Mouse (Mus musculus): ENCODE data around the gene Gm20517.
"Not testable (repeated sequence)": the region's sequence is repeated elsewhere in the genome, so short reads cannot be mapped to it uniquely, and the experiment has no call there.

Gm20517 gene

DNA sequence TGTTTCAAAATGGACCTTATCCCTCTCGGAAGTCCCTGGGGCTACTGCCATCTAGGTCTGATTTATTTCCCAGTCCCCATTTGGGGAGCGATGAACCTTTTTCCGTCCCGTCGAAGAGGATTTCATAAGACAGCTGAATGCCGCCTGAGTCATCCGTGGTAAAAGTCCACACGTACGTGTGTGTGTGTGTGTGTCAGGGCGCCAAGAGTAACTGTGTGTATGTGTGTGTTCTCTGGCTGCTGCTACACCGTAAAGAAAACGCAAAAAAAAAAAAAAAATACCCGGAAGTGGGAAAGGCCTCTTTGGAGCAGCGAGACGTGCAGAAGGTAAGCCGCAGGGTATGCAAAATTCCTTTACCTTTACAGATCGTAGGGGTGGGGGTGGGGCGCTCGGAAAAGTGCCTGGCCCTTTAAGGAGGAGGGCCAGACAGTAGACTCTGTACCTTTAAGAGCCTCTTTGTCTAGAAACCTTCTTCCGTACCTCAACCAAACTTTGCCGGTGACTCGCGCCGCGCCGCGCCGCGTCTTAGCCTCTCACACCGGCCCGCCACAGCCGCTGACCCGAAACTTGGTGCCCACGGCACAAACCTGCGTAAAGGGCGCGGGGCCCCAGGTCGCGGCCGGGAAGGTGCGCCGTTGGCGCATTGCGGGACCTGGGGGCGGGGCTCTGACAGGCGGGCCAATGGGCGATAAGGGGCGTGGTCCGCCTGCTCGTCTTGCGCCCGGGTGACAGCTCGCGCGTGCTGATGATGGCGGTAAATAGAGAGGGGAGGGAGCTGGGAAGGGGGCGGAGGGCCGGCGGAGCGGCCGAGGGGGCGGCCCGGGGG is 17.7 kb downstream of the Gm20517 start:
- DNase-seq (ENCODE audit: low spot score in 2 of 2) = peak; percentile 91 to 93

DNA sequence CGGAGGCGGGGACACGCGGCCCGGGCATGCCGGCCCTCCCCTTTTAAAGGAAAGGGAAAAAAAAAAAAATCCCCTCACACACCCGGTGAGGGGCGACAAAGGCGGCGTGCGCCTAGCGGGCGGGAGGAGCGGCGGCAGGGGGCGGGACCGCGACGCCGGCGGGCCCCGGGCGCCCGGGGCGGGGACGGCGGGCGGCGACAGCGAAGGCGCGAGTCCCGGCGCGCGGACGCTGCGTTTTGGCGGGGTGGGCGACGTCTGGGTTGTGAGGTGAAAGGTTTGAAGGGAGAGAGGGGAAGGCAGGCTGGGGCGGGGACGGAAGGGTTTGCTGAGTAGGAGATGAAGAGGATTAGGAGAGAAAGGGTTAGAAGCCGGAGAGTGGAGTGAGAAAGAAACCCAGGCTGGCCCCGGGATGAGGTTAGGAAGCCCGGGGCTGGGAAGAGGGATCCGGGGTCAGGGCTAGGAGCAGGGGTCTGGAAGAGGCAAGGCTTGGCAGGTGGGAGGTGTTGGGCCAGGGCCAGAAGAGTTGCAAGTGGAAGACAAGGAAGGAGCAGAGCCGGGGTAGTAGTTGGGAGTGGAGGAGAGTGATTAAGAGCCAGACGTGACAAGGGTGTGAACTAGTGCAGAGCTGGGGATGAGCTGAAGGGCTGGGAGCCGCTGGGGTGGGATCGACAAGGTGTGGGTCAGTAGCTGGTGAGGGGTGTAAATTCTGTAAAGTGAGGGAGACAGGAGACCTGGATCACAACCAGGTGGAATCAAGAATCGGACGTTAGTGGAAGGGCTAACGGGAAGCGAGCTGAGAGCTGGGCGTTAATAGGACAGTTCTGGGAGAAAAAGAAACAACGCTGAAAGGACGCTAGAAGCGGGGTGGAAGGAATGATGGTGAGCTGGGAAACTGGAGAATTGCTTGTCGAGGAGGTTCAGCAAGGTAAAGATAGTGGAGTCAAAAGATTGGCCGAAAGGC is 18.6 kb downstream of the Gm20517 start:
- no peak for DNase-seq (ENCODE audit: low spot score in 2 of 2)

DNA sequence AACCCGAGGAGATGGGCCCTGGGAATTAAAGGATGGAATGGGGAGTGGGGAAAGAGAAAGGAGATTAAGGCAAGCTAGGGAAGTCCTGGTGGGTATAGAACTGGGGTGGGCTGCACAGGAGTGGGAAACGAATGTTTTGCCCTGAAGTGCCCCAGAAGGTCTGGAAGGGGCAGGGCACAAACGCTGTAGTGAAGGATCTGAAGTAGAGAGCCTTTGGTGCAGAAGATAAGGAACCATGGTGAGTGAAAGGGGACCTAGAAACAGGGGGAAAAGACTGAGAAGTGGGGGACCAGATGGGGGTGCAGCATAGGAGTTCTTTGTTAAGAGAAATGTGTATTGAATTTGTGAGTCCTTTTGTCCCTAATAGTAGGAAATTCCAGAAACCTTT is 19.3 kb downstream of the Gm20517 start, which contains the start of gene Usp49:
Usp49 (plus strand) TSS at position 13 of the 388 bp plus-strand sequence.
- DNase-seq (ENCODE audit: low spot score in 2 of 2) = no peak

DNA sequence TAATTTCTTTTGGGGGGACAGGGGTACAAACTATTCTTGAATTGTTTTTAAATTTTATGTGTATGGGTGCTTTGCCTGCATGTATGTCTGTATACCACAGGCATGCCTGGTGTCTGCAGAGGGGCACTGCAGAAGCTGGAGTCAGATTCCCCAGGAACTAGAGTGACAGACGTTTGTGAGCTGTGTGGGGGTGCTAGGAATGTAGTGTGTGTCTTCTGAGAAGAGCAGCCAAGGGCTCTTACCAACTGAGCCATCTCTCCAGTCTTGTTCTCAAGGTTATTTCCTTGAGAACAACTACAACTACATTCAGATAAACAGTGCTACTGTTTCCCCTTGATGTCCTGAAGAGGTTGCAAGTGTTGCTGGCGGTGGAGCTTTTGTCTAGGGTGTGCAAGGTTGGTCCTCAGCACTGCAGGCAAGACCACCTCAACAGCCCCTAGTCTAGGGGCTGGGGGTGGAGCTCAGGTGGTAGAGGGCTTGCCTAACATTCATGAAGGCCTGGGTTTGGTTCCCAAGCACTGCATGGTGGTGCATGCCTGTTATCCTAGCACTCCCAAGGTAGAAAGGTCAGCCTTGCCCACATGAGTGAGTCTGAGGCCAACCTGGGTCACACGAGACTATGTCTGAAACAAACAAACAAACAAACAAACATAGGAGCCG is 20.9 kb downstream of the Gm20517 start:
- DNase-seq (ENCODE audit: low spot score in 2 of 2) = no peak

DNA sequence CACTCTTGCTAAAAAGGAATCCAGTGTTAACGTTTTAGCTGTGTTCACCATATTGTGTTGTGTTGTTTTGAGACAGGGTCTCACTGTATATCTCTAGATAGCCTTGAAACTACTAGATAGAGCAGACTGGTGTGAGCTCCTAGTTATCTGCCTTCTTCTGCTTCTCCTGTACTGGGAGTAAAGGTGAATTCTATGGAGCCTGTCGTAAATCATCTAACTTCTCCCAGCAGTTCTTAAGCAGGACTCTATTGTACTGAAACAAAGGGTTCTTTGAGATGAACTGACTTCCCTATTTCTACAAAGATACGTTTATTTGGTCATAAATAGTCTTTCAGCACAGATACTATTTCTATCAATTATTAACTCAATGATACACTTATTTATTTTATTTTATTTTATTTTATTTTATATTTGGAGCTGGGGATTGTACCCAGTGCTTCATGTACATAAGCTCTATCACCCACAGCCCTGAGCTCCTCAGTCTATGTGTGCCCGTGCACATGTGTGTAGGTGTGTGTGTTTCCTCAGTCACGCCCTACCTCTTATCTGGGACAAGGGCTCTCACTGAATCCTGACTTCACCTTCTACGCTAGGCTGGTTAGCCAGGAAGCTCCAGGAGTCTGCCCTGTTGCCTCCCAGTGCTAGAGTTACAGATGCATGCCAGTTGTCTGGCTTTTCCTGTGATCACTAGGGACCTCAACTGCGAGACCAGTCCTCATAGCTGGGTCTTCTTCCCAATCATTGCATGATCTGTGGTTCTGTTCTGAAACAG is 22.8 kb downstream of the Gm20517 start:
- DNase-seq (ENCODE audit: low spot score in 2 of 2) = no peak

DNA sequence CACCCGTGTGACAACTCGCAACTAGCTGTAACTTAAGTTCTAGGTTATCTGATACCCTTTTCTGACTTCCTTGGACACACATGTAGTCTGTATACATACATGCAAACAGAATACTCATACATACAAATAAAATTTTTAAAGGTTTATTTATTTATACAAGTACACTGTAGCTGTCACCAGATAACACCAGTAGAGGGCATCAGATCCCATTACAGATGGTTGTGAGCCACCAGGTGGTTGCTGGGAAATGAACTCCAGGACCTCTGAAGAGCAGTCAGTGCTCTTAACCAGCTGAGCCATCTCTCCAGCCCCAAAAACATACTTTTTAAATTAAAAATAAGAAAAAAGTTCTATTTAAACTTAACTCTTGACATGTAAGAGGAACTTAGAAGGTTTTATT is 31.6 kb downstream of the Gm20517 start:
- DNase-seq (ENCODE audit: low spot score in 2 of 2) = no peak

DNA sequence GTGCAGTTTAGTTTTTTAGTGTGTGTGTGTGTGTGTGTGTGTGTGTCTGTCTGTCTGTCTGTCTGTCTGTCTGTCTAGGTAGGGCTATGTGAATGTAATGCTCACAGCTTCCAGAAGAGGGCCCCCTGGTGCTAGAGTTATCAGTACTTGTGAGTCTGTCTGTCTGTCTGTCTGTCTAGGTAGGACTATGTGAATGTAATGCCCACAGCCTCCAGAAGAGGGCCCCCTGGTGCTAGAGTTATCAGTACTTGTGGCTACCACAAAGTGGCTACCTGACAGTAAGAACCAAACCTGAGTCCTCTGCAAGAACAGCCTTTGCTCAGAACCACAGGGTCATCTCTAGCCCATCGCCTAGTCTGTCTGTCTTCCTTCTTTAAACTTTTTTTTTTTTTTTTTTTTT is 35.3 kb downstream of the Gm20517 start:
- peak; percentile 32 to 40 for DNase-seq (ENCODE audit: low spot score in 2 of 2)

DNA sequence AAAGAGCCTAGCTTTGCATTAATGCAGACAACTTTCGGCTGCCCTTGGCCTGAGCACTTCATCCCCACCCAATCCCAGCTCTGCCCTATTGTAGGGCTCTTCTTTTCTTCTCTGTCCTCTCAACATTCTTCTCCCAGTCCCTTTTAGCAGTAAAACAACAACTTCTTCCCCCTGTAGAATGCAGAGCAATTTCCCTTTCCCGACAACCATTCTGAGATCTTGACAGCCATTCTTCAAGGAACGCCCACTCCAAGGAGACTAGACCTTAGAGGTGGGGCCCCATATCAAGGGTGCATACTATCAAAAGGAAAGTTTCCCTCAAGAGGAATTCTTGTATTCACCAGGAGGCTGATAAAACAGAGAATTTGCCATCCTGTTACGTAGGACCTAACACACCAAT is 37.6 kb downstream of the Gm20517 start:
- DNase-seq (ENCODE audit: low spot score in 2 of 2) = no peak

DNA sequence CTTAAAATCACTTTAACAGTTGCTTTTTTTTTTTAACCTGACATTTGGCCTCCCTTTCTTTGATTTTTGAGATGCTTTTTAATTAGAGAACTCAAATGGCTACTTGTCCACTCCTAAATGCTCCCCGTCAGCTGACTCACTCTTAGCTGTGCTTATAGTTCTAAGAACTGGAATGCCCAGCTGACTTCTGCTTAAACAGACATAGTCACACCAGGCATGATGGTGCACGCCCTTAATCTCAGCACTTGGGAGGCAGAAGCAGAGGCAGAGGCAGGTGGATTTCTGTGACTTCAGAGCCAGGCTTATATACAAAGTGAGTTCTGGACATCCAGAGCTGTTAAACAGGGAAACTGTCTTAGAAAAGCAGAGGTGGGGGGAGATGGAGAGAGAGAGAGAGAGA is 40.6 kb downstream of the Gm20517 start:
- DNase-seq (ENCODE audit: low spot score in 2 of 2) = no peak

DNA sequence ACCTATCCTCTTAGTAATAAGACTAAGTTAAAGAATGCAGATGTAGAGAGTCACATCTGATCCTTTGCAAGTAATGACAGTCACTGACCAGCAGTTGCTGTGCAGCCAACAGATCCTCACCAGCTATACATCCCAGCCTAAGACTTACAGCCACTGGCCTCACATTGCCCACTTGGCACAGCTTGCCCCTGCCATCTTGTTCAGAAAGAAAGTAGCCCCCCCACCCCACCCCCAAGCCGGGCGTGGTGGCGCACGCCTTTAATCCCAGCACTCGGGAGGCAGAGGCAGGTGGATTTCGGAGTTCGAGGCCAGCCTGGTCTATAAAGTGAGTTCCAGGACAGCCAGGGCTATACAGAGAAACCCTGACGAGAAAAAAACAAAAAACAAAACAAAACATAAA is 43.0 kb downstream of the Gm20517 start:
- DNase-seq (ENCODE audit: low spot score in 2 of 2) = not testable (repeated sequence)

DNA sequence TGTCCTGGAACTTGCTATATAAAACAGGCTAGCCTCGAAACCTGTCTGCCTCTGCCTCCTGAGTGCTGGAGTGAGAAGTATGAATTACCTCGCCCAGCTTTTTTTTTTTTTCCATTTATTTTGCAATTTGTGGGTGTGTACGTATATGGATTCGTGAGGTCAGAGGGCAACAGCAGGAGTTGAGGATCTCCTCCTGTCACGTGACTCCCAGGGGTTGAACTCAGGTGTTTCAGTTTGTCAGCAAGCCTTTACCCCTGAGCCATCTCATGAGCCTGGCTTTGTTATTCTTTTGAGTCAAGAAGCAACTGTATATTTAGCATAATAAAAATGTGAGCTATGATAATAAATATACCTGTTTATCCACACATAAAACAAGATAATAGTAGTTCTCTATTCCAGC is 44.3 kb downstream of the Gm20517 start:
- DNase-seq (ENCODE audit: low spot score in 2 of 2) = no peak

DNA sequence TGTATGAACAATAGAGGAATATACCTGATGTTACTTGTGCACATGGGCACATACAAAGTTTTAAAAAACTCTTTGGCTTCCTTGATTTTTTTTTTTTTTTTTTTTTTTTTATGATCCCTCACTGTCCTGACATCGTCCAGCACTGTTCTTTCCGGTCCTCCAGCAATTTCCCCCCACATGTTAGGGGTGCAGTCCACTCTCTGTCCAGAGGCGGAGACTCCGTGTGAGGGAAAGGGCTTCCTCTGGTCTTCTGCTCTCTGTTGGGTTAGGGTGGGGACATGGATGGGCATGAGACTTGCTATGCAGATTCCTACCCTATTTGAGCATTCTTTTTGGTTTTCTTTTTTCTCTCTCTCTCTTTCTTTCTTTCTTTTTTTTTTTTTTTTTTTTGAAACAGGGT is 46.5 kb downstream of the Gm20517 start:
- no peak for DNase-seq (ENCODE audit: low spot score in 2 of 2)

DNA sequence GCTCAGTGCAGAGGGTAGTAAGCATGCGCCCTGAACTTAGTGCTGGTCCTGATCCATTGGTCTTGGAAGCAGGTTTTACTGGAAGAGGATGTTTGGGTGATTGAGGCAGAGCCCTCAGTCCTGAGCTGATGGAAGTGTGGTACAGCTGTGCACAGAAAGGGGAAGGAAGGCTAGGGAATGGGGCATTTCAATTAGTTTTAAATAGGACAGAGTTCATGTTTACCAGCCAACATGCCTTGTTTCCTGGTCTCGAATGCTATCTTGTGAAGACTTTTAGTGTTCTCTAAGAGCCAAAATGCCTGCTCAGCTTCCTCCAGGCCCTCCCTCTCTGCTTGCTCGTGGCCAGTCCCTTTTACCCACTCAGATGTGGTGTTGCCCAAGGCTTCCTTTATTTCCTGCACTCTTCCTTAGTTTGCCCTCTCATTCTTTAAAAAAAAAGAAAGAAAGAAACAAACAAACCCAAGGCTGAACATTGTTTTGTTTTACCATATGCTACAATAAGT is 47.4 kb downstream of the Gm20517 start:
- DNase-seq (ENCODE audit: low spot score in 2 of 2) = no peak

DNA sequence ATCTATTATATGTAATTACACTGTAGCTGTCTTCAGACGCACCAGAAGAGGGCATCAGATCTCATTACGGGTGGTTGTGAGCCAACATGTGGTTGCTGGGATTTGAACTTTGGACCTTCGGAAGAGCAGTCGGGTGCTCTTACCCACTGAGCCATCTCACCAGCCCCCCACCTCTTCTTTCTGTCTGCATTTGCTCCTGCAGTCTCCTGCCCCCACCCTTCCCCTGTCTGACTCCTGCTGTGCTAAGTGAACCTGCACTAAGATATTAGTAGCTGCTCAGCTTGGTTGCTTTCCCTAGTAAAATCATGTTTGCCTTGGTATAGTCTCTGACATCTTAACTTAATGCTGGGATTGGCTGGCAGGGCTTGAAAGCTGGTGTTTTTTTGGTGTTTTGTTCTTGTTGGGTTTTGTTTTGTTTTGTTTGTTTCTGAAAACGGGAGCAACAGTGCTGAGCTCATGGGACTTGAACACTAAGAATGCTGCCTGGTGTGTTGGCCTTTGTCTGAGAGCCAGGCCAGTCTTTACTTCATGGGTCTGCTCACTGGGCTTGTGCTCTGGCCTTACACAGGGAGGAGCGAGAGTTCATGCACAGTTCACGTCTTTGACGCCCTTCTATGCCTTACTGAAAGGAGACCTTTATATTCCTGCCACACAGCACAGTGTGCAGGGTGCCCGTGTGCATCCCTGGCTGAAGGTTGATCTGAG is 51.8 kb downstream of the Gm20517 start:
- no peak for DNase-seq (ENCODE audit: low spot score in 2 of 2)

DNA sequence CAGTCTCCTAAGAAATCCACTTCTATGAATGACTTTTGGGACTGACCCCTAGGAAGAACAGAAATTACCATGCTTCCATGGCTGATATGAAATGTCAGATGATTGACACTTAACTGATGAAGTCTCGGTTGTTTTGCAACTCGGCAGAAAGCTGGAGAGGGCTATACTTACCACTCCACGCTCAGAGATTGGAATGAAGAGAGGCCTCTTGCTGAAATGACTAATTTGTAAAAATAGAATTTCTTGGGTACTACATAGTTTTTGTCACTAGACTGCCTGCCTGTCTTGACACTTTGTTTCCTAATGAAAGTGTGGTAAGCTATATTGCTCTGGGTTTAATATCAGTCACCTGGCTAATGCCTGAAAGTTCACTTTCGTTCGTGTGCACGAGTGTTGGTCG is 53.1 kb downstream of the Gm20517 start:
- DNase-seq (ENCODE audit: low spot score in 2 of 2) = no peak

DNA sequence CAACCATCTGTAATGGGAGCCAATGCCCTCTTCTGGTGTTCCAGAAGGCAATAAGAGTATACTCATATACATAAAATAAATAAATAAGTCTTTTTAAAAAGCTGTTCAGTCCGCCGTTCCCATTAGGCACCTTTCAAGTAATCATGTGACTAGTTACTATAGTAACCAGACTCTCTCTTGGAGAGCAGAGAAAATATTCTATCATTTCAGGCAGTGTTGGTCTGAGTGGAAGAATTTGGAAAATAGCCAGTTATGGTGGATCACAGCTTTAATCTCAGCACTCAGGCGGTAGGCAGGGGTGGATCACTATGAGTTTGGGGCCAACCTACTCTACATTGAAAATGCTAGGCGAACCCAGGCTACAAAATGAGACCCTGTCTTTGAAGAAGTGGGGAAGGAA is 57.8 kb downstream of the Gm20517 start:
- no peak for DNase-seq (ENCODE audit: low spot score in 2 of 2)

DNA sequence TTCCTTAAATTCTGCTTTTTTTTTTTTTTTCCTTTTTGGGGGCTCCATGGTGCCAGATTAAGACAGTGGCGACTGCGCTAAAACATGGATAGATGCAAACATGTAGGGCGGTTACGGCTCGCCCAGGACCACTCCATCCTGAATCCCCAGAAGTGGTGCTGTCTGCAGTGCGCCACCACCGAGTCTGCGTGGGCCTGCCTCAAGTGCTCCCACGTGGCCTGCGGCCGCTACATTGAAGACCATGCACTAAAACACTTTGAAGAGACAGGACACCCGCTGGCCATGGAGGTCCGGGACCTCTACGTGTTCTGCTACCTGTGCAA is 60.6 kb downstream of the Gm20517 start:
- DNase-seq (ENCODE audit: low spot score in 2 of 2) = no peak

DNA sequence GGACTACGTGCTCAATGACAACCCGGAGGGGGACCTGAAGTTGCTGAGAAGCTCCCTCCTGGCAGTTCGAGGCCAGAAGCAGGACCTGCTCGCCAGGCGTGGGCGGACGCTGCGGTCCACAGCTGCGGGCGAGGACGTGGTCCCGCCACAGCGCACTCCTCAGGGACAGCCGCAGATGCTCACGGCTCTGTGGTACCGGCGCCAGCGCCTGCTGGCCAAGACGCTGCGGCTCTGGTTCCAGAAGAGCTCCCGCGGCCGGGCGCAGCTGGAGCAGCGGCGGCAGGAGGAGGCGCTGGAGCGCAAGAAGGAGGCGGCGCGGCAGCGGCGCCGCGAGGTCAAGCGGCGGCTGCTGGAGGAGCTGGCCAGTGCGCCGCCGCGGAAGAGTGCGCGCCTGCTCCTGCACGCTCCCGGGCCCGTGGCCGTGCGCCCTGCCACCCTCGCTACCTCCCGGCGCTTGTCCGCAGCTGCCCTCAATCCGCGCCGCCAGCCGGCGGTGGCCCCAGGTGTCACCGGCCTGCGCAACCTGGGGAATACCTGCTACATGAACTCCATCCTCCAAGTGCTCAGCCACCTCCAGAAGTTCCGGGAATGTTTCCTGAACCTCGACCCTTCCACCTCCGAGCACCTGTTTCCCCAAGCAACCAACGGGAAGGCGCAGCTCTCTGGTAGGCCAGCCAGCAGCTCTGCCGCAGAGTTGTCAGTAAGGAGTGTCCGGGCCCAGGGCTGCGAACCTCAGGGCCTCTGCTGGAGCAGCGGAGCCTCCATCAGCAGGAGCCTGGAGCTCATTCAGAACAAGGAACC is 61.1 kb downstream of the Gm20517 start:
- peak; percentile 46 to 66 for DNase-seq (ENCODE audit: low spot score in 2 of 2)

DNA sequence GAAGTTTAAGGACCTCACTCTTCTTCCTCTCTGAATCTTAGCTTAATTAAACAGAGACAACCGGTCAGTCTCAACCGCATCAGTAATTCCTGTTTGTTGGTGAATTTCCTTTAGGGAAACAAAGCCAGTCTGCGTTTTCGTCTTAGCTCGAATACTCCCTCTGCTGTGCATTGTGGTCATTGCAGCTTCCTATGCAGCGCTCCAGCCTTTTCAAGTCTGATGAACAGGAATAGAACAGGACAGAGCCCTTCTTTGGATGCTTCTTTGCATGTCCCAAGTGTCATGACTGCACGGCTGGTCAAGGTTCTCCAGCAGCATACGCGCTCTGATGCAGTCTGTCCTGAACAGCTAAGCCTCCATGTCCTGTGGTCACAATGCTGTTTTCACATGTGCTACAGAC is 65.2 kb downstream of the Gm20517 start:
- peak; percentile 50 to 69 for DNase-seq (ENCODE audit: low spot score in 2 of 2)

DNA sequence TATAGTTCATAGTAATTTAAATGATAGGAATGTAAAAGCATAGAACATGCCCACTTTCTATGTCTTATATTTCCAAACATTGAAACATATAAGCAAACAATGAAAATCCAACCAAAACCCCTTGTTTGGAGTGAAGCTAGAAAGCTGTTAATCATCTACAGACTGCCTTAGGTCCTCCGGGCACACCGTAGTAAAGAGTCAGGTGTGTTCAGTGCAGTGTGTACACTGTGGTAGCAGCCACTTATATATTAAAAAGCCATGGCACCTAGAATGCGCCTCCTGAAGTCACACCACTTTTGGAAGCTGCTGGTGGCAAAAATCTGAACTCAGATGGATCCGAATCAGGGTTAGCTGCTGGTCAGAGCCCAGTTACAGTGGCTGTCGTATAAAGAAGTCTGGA is 66.8 kb downstream of the Gm20517 start:
- no peak for DNase-seq (ENCODE audit: low spot score in 2 of 2)
